Mouse (Mus musculus): Measurements from ENCODE around the gene Poll. TPM values are rescaled to one million over a fixed set of nuclear protein-coding genes. Genes with fewer than 3 reads are reported as not detected.
A peak's percentile ranks its signal among the peaks of the same experiment; 100 is the strongest.

Poll gene
- polyA plus RNA-seq, 1 experiment from 2014 or later = 13.5 TPM

DNA sequence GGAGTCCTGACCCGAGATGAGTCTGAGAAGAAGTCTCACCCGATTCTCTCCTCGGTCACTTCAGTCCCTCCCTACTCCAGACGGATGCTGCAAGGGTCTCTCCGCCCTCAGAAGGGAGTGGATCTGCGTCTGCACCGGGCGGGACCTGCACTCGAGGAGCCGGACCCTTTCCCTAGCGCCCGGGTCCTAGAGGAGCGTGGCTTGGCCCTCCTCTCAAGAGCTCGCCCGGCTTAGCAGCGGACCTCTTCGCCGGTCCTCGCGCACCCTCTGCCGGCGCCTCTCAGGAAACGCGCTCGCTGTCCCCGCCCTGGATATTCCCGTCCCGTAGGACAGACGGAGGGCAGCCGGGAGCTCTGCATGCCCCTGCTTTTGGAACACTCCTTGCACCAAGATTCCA lies 15.4 kb downstream of the Poll start:
- Histone ChIP-seq H3K27me3 (peaks cover 64% of the 10 kb centered on the region), H3K4me2 (peak overlapping the region; percentile 72), H3K27ac (no peak overlapping the region), H3K4me1 (replicated peaks) (peaks cover 65% of the 10 kb centered on the region), H3K9ac (peak overlapping the region; percentile 67), H3K36me3 (no peaks in the 10 kb centered on the region), H3K9me3 (no peaks in the 10 kb centered on the region), H3K4me3 (peak overlapping the region; percentile 39)
- WGBS = under 1% methylated on average over 30 of the region's 30 CpGs
- peak; percentile 46 for ATAC-seq (ENCODE audit: low FRiP score)

DNA sequence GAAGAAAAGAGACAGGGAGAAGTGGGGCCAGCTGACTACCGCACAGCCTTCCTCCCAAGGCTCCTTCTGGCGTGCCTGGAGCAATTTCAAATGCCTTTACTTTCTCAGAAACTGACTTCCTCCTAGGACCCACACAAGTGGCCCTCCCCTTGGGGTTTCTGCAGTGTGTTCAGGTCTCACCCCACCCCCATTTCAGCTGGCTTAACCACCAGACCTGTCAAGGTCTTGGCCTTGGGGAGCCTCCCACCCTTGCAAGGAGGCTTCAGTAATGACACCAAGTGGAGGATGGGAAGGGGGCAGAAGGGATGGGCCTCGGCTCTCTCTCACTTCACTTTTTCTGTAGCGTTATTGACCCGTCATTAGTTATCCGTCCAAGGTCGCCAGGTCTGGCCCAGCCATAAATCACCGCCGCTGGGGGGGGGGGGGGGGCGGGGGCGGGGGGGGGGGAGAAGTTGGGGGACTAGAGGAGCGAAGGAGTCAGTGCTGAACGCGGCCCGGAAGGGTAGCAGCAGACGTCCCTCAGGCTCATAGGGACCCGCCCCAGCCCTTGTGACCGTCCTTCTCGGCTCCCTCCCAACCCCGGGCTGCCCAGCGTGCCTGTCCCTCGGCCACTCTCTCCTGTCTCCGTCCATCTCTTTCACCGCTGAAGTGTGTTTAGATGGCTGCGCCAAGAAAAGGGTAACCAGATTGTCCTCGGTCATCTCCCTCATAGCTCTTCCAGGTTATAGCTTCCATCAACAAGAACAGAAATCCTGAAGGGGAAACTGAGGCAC lies 16.0 kb downstream of the Poll start:
- H3K9me3 ChIP-seq = no peaks in the 10 kb centered on the region
- H3K36me3 ChIP-seq = no peaks in the 10 kb centered on the region
- H3K4me2 ChIP-seq = peak overlapping the region; percentile 72
- no peak for ATAC-seq (ENCODE audit: low FRiP score)
- WGBS = 1% methylated on average over 16 of the region's 26 CpGs
- H3K4me1 ChIP-seq (replicated peaks) = peaks cover 63% of the 10 kb centered on the region
- peak overlapping the region; percentile 67 for H3K9ac ChIP-seq
- H3K27me3 ChIP-seq = peaks cover 62% of the 10 kb centered on the region
- peak overlapping the region; percentile 39 for H3K4me3 ChIP-seq
- H3K27ac ChIP-seq = 0 out of 2 replicates have a peak overlapping the region, but pooled peaks have one; percentile 35

GRCm38 (mm10) chr19:45542061-45542460 lies 18.3 kb downstream of the Poll start:
- Histone ChIP-seq H3K27me3 (peaks cover 59% of the 10 kb centered on the region), H3K4me1 (replicated peaks) (peaks cover 59% of the 10 kb centered on the region), H3K9ac (peak overlapping the region; percentile 66), H3K9me3 (no peaks in the 10 kb centered on the region), H3K36me3 (no peaks in the 10 kb centered on the region), H3K27ac (peak overlapping the region; percentile 91), H3K4me2 (peak overlapping the region; percentile 59), H3K4me3 (peak overlapping the region; percentile 37)
- 14% methylated on average over 3 of the region's 3 CpGs for WGBS
- ATAC-seq (ENCODE audit: low FRiP score) = no peak; the same call in 1 of the 2 replicates

DNA sequence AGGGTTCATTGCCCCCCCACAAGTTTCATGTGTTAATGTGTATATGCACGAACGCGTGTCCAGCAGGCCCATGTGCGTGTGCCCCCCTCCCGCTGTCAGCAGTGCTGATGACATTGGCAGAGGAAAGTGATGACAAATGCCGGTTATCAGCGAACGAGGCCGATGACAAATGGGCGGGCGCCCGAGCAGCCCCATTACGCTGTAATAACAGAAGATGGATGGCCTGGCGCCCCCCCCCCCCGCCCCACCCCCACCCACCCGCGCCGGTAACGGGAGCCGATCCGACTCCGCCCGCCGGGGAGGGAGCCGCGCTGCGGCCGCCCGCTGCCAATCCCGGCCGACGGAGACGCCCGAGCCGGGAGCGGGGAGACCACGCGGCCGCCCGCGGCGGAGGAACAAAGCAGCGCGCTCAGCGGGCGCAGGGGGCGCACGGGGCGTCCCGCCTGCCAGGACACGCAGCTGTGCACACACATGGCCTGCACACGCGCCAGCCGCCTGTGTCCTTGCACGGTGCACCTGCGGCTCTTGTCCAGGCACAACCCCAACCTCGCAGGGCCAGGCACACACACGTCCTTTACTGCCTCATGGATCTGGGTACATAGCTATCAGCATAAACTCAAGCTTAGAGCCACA lies 18.8 kb downstream of the Poll start:
- ATAC-seq (ENCODE audit: low FRiP score) = peak; percentile 51
- peaks cover 53% of the 10 kb centered on the region for H3K27me3 ChIP-seq

DNA sequence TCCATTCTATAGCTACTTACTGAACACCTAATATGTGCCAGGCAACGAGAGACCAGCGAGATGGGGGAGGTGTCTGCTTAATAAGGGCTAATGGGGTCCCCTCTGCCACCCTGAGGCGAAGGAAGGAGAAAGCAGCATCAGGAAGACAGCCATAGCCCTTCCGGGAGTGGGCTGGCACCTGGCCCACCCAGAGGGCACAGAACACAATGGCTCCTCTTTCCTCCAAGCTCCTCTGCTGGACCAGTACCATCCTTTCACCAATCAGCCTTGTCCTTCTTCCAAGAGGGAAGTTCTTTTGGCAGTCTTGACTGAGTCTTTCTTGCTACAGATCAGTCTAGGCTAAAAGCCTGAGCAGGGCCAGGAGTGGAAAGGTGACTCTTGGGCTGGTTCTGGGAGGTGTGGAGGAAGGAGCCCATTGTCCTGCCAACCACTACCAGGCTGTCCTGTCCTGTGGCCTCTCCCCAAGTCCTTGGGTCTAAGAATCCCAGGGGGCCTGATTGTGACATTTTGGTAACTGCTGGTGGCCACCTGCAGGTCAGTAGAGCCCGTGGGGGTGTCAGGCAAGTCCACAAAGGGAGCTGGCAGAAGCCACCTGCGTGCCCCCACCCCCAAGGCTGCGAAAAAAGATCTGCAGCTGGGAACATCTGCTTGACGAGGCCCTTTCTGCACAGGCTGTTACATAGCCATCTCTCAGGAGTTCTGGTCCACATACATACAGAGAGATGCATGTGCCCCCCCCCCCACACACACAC lies 19.5 kb downstream of the Poll start:
- peaks cover 67% of the 10 kb centered on the region for H3K4me1 ChIP-seq (replicated peaks)
- no peak; the same call in 1 of the 2 replicates for ATAC-seq (ENCODE audit: low FRiP score)
- peak overlapping the region; percentile 91 for H3K27ac ChIP-seq
- peaks cover 47% of the 10 kb centered on the region for H3K27me3 ChIP-seq
- no peaks in the 10 kb centered on the region for H3K36me3 ChIP-seq
- peak overlapping the region; percentile 66 for H3K9ac ChIP-seq
- H3K4me3 ChIP-seq = peak overlapping the region; percentile 37
- no peaks in the 10 kb centered on the region for H3K9me3 ChIP-seq
- 14% methylated on average over 8 of the region's 8 CpGs for WGBS
- peak overlapping the region; percentile 59 for H3K4me2 ChIP-seq

More for the DNA sequence above, 18.8 kb downstream of the Poll start:
- WGBS = under 1% methylated on average over 37 of the region's 58 CpGs
- Histone ChIP-seq H3K9ac (peak overlapping the region; percentile 66), H3K4me2 (peak overlapping the region; percentile 59), H3K36me3 (no peaks in the 10 kb centered on the region), H3K27ac (peak overlapping the region; percentile 91), H3K4me3 (peak overlapping the region; percentile 37), H3K9me3 (no peaks in the 10 kb centered on the region), H3K4me1 (replicated peaks) (peaks cover 60% of the 10 kb centered on the region)

DNA sequence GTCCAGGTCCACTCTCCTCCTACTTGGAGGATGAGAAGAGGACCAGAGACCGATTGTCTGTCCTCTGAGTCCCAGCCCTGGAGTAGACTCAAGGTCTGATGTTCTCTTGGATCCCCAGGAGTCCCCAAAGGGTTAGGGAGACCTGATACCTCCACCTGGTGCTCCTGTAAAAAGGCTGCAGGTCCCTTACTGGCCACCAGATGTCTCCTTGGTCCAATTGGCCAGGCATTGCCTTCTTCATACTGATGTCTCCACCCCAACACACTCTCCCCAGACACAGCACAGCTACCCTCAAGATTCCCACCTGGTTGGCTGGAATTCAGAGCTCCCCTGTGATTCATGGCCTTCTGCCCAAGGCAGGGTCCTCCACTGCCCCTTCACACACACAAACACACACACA lies 22.8 kb downstream of the Poll start:
- Histone ChIP-seq H3K36me3 (no peaks in the 10 kb centered on the region), H3K27me3 (peaks cover 25% of the 10 kb centered on the region), H3K4me2 (no peak overlapping the region), H3K27ac (no peak overlapping the region), H3K9ac (no peak overlapping the region), H3K4me3 (no peak overlapping the region), H3K9me3 (no peaks in the 10 kb centered on the region), H3K4me1 (replicated peaks) (peaks cover 60% of the 10 kb centered on the region)
- no peak for ATAC-seq (ENCODE audit: low FRiP score)
- 54% methylated on average over 1 of the region's 1 CpGs for WGBS

DNA sequence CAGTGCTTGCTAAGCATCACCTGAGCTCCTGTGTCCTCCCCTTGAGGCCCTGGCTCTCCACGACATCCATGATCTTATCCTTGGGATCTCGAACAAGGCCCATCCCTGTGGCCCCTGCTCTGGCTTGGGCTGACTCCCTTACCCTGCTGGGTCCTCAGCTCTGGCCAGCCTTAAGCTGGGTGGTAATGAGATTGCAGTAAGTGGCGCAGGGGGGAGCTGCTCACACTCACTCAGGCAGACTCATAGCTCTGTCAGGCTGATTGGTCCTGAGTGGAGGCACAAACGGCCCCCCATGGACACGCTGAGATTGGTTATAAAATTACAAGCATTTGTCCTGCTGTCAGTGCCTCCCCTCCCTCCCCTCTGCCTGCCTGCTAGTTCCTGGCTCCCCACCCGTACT lies 24.4 kb downstream of the Poll start:
- peaks cover 45% of the 10 kb centered on the region for H3K4me1 ChIP-seq (replicated peaks)
- WGBS = 53% methylated on average over 6 of the region's 6 CpGs
- no peak overlapping the region for H3K9ac ChIP-seq
- H3K9me3 ChIP-seq = no peaks in the 10 kb centered on the region
- no peak for ATAC-seq (ENCODE audit: low FRiP score)
- peaks cover 20% of the 10 kb centered on the region for H3K27me3 ChIP-seq
- peak overlapping the region; percentile 73; the same call in 1 of the 2 replicates for H3K27ac ChIP-seq
- H3K4me2 ChIP-seq = no peak overlapping the region
- no peak overlapping the region for H3K4me3 ChIP-seq
- H3K36me3 ChIP-seq = peaks cover 4% of the 10 kb centered on the region

- Histone ChIP-seq H3K36me3 (peaks cover 11% of the 10 kb centered on the region), H3K4me1 (replicated peaks) (peaks cover 38% of the 10 kb centered on the region), H3K27ac (peak overlapping the region; percentile 73), H3K9ac (no peak overlapping the region), H3K27me3 (peaks cover 18% of the 10 kb centered on the region; the same call in 1 of the 2 replicates), H3K4me2 (no peak overlapping the region), H3K4me3 (no peak overlapping the region), H3K9me3 (no peaks in the 10 kb centered on the region)
- WGBS = 76% methylated on average over 8 of the region's 8 CpGs
- ATAC-seq (ENCODE audit: low FRiP score) = 0 out of 2 replicates have a peak, but pooled peaks have one; percentile 25
Measured at GRCm38 (mm10) chr19:45535214-45535735, 25.1 kb downstream of the Poll start.

- Histone ChIP-seq H3K27me3 (peaks cover 12% of the 10 kb centered on the region; the same call in 1 of the 2 replicates), H3K9me3 (no peaks in the 10 kb centered on the region), H3K36me3 (peaks cover 27% of the 10 kb centered on the region), H3K4me3 (no peak overlapping the region), H3K4me2 (no peak overlapping the region), H3K27ac (0 out of 2 replicates have a peak overlapping the region, but pooled peaks have one; percentile 14), H3K4me1 (replicated peaks) (peaks cover 27% of the 10 kb centered on the region), H3K9ac (no peak overlapping the region)
- 68% methylated on average over 7 of the region's 7 CpGs for WGBS
- ATAC-seq (ENCODE audit: low FRiP score) = no peak
Measured at GRCm38 (mm10) chr19:45533617-45534016, 26.7 kb downstream of the Poll start.

DNA sequence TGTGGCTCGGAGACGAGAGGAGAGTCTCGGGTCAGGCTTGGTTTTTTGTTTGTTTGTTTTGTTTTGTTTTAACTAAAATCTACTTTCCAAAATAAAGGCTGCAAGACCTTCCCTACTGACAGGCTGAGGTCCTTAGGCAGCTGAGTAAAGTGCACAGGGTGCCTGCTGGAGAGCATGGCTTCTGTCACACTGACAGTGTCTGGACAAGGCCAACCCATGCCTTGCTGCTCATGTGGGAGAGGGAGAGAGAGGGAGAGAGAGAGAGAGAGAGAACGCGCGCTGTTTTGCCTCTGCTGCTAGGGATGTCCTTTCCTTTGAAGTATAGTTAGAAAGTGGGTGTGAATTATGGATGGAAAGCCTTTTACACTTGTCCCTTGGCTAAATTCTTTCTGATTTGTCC lies 28.8 kb downstream of the Poll start:
- ATAC-seq (ENCODE audit: low FRiP score) = no peak
- no peak overlapping the region for H3K9ac ChIP-seq
- no peak overlapping the region for H3K4me2 ChIP-seq
- 69% methylated on average over 6 of the region's 6 CpGs for WGBS
- H3K27me3 ChIP-seq = 0 out of 2 replicates have a peak, but pooled peaks cover 5% of the 10 kb centered on the region
- H3K9me3 ChIP-seq = no peaks in the 10 kb centered on the region
- H3K4me3 ChIP-seq = no peak overlapping the region
- H3K27ac ChIP-seq = no peak overlapping the region
- H3K4me1 ChIP-seq (replicated peaks) = peaks cover 26% of the 10 kb centered on the region
- H3K36me3 ChIP-seq = peaks cover 48% of the 10 kb centered on the region

GRCm38 (mm10) chr19:45530200-45530995 lies 29.9 kb downstream of the Poll start:
- H3K4me2 ChIP-seq = no peak overlapping the region
- ATAC-seq (ENCODE audit: low FRiP score) = no peak
- H3K9me3 ChIP-seq = no peaks in the 10 kb centered on the region
- no peak overlapping the region for H3K4me3 ChIP-seq
- WGBS = 93% methylated on average over 15 of the region's 15 CpGs
- no peak overlapping the region for H3K9ac ChIP-seq
- no peak overlapping the region for H3K27ac ChIP-seq
- 0 out of 2 replicates have a peak, but pooled peaks cover 3% of the 10 kb centered on the region for H3K27me3 ChIP-seq
- H3K36me3 ChIP-seq = peaks cover 58% of the 10 kb centered on the region
- H3K4me1 ChIP-seq (replicated peaks) = peaks cover 15% of the 10 kb centered on the region
